Mouse (Mus musculus) G1E (cell line): ENCODE results near the gene Cnpy1. TPM values are rescaled to one million over a fixed set of nuclear protein-coding genes. Genes with fewer than 3 reads are reported as not detected.

Experiments used
- ATAC-seq: 2 replicates; pipeline ENCODE4 v1.8.0; 2016; ENCODE audit warnings: mild to moderate bottlenecking; ENCODE audit not compliant: insufficient number of reproducible peaks, poor library complexity, low FRiP score, severe bottlenecking; ENCODE audit errors: extremely low read depth
- DNase-seq: peaks from one replicate; pipeline ENCODE4 v3.0.0; 2012; ENCODE audit warnings: low spot score
- H3K27me3 ChIP-seq: 2 replicates; pipeline ENCODE4 v1.6.1; 2012; ENCODE audit warnings: mild to moderate bottlenecking, low read length, inconsistent platforms; ENCODE audit not compliant: insufficient read depth
- H3K36me3 ChIP-seq: replicated peaks from 2 replicates; pipeline ENCODE3; 2012; ENCODE audit warnings: mild to moderate bottlenecking, inconsistent platforms
- H3K4me1 ChIP-seq: 2 replicates; pipeline ENCODE4 v1.6.1; 2012; ENCODE audit warnings: low read depth, low read length, inconsistent platforms, mixed read lengths; ENCODE audit not compliant: insufficient read depth
- H3K4me3 ChIP-seq: 2 replicates; pipeline ENCODE4 v1.5.1; 2012; ENCODE audit warnings: low read depth, mild to moderate bottlenecking, inconsistent platforms, low read length, moderate library complexity, mixed read lengths
- H3K9me3 ChIP-seq: replicated peaks from 2 replicates; pipeline ENCODE4 v1.6.1; 2012; ENCODE audit warnings: inconsistent platforms
- CTCF ChIP-seq: IDR thresholded peaks from 2 replicates; pipeline ENCODE4 v1.5.1; 2012; ENCODE audit warnings: low read depth, low read length, inconsistent platforms, mixed read lengths
- GATA1 ChIP-seq: IDR thresholded peaks from 2 replicates; pipeline ENCODE4 v1.6.1; 2012; ENCODE audit warnings: borderline replicate concordance, low read length, inconsistent platforms, mixed read lengths
- GATA2 ChIP-seq: IDR thresholded peaks from 2 replicates; pipeline ENCODE4 v1.6.1; 2012; ENCODE audit warnings: low read depth, low read length, inconsistent platforms, borderline replicate concordance
- POLR2AphosphoS5 ChIP-seq: IDR thresholded peaks from 2 replicates; pipeline ENCODE4 v1.6.1; 2012; ENCODE audit warnings: low read depth, low read length, inconsistent platforms; ENCODE audit not compliant: insufficient replicate concordance
- TAL1 ChIP-seq: conservative IDR thresholded peaks from 2 replicates; pipeline ENCODE4 v1.6.1; 2012; ENCODE audit warnings: low read depth, low read length, inconsistent platforms, mixed read lengths
- polyA plus RNA-seq: library from polyadenylated mRNA; stranded (reverse); fragments of >175 nt; gene quantifications from 2 replicates; pipeline ENCODE4 v1.2.3, GENCODE M21; 2012
- total RNA-seq, 2 experiments: library from RNA; stranded (forward) in 1 of 2; stranded (reverse) in 1 of 2; fragments of 200-1000 nt in 1 of 2; fragments of >200 nt in 1 of 2; fragmentation: Nextera tagmentation in 1 of 2; gene quantifications; 2 replicates each; pipeline ENCODE4 v1.2.3; 2014 to 2017

The Cnpy1 gene
- total and polyA plus RNA-seq, 3 experiments = 0.16 TPM; not detected in 2

GRCm38 (mm10) chr5:28259939-28260338 is 14.3 kb upstream of the Cnpy1 start:
- no peaks in the 10 kb centered on the region for H3K36me3 ChIP-seq
- DNase-seq = no peak
- H3K9me3 ChIP-seq = no peaks in the 10 kb centered on the region
- no peak for ATAC-seq
- H3K4me3 ChIP-seq = no peak overlapping the region
- no peaks in the 10 kb centered on the region for H3K4me1 ChIP-seq
- peaks cover 37% of the 10 kb centered on the region for H3K27me3 ChIP-seq
- TF ChIP-seq GATA2 (no peak), TAL1 (no peak), POLR2AphosphoS5 (no peak), CTCF (no peak), GATA1 (no peak)

- H3K27me3 ChIP-seq = peaks cover 36% of the 10 kb centered on the region
- DNase-seq (no peak), ATAC-seq (no peak)
- no peak for TF ChIP-seq TAL1
- no peak for TF ChIP-seq GATA1
- TF ChIP-seq GATA2 = no peak
- TF ChIP-seq POLR2AphosphoS5 = no peak
- no peak for TF ChIP-seq CTCF
- no peaks in the 10 kb centered on the region for H3K9me3 ChIP-seq
- H3K36me3 ChIP-seq = no peaks in the 10 kb centered on the region
- H3K4me1 ChIP-seq = no peaks in the 10 kb centered on the region
- H3K4me3 ChIP-seq = no peak overlapping the region
Observed at GRCm38 (mm10) chr5:28259385-28259784, 13.8 kb upstream of the Cnpy1 start.

- no peak for ATAC-seq
- TF ChIP-seq GATA1 = no peak
- no peak for TF ChIP-seq GATA2
- no peak for TF ChIP-seq CTCF
- no peak for TF ChIP-seq POLR2AphosphoS5
- no peak for TF ChIP-seq TAL1
- no peak overlapping the region for H3K4me3 ChIP-seq
- peaks cover 42% of the 10 kb centered on the region for H3K27me3 ChIP-seq
- no peak for DNase-seq
- no peaks in the 10 kb centered on the region for H3K36me3 ChIP-seq
- H3K4me1 ChIP-seq = no peaks in the 10 kb centered on the region
- H3K9me3 ChIP-seq = no peaks in the 10 kb centered on the region
Observed at GRCm38 (mm10) chr5:28257816-28258215, 12.2 kb upstream of the Cnpy1 start.

- H3K4me3 ChIP-seq = no peak overlapping the region
- no peaks in the 10 kb centered on the region for H3K4me1 ChIP-seq
- no peaks in the 10 kb centered on the region for H3K36me3 ChIP-seq
- TF ChIP-seq GATA1 = no peak
- no peak for TF ChIP-seq TAL1
- no peak for TF ChIP-seq POLR2AphosphoS5
- no peak for TF ChIP-seq CTCF
- no peak for TF ChIP-seq GATA2
- ATAC-seq (no peak), DNase-seq (no peak)
- H3K27me3 ChIP-seq = peaks cover 55% of the 10 kb centered on the region
- no peaks in the 10 kb centered on the region for H3K9me3 ChIP-seq
Observed at GRCm38 (mm10) chr5:28252999-28253398, 7.4 kb upstream of the Cnpy1 start.

- no peak overlapping the region for H3K4me3 ChIP-seq
- ATAC-seq = no peak
Observed at GRCm38 (mm10) chr5:28252260-28252659, 6.7 kb upstream of the Cnpy1 start.

GRCm38 (mm10) chr5:28251211-28251764 is 5.7 kb upstream of the Cnpy1 start:
- Histone ChIP-seq H3K4me3 (no peak overlapping the region), H3K36me3 (no peaks in the 10 kb centered on the region), H3K9me3 (no peaks in the 10 kb centered on the region), H3K27me3 (peaks cover 56% of the 10 kb centered on the region), H3K4me1 (no peaks in the 10 kb centered on the region)
- TF ChIP-seq GATA1 = no peak
- no peak for TF ChIP-seq CTCF
- no peak for TF ChIP-seq POLR2AphosphoS5
- TF ChIP-seq TAL1 = no peak
- no peak for TF ChIP-seq GATA2
- no peak for ATAC-seq
- DNase-seq = no peak

More at GRCm38 (mm10) chr5:28252260-28252659, 6.7 kb upstream of the Cnpy1 start:
- H3K36me3 ChIP-seq = no peaks in the 10 kb centered on the region
- TF ChIP-seq TAL1 = no peak
- no peak for TF ChIP-seq GATA1
- no peak for TF ChIP-seq CTCF
- no peak for TF ChIP-seq GATA2
- no peaks in the 10 kb centered on the region for H3K9me3 ChIP-seq
- no peaks in the 10 kb centered on the region for H3K4me1 ChIP-seq
- peaks cover 56% of the 10 kb centered on the region for H3K27me3 ChIP-seq
- DNase-seq = no peak

- H3K9me3 ChIP-seq = no peaks in the 10 kb centered on the region
- no peaks in the 10 kb centered on the region for H3K4me1 ChIP-seq
- TF ChIP-seq POLR2AphosphoS5 = no peak
- no peak for TF ChIP-seq GATA1
- TF ChIP-seq GATA2 = no peak
- no peak for TF ChIP-seq CTCF
- no peak for TF ChIP-seq TAL1
- H3K36me3 ChIP-seq = no peaks in the 10 kb centered on the region
- no peak for ATAC-seq
- no peak for DNase-seq
- peaks cover 56% of the 10 kb centered on the region for H3K27me3 ChIP-seq
- no peak overlapping the region for H3K4me3 ChIP-seq
Observed at GRCm38 (mm10) chr5:28250479-28250878, 4.9 kb upstream of the Cnpy1 start.

GRCm38 (mm10) chr5:28245121-28245520 is 485 bp downstream of the Cnpy1 start:
- H3K27me3 ChIP-seq = peaks cover 34% of the 10 kb centered on the region
- H3K36me3 ChIP-seq = no peaks in the 10 kb centered on the region
- H3K4me3 ChIP-seq = no peak overlapping the region
- DNase-seq (no peak), ATAC-seq (no peak)
- H3K9me3 ChIP-seq = no peaks in the 10 kb centered on the region
- H3K4me1 ChIP-seq = no peaks in the 10 kb centered on the region
- TF ChIP-seq TAL1 = no peak
- TF ChIP-seq GATA2 = no peak
- TF ChIP-seq GATA1 = no peak
- TF ChIP-seq POLR2AphosphoS5 = no peak
- TF ChIP-seq CTCF = no peak
